Mouse (Mus musculus) G1E (cell line): ENCODE data around the gene Otop3. TPM values are rescaled to one million over a fixed set of nuclear protein-coding genes. Genes with fewer than 3 reads are reported as not detected.

Source experiments
- ATAC-seq: 2 replicates; pipeline ENCODE4 v1.8.0; 2016; ENCODE audit warnings: mild to moderate bottlenecking; ENCODE audit not compliant: insufficient number of reproducible peaks, poor library complexity, low FRiP score, severe bottlenecking; ENCODE audit errors: extremely low read depth
- DNase-seq: peaks from one replicate; pipeline ENCODE4 v3.0.0; 2012; ENCODE audit warnings: low spot score
- H3K27me3 ChIP-seq: 2 replicates; pipeline ENCODE4 v1.6.1; 2012; ENCODE audit warnings: mild to moderate bottlenecking, low read length, inconsistent platforms; ENCODE audit not compliant: insufficient read depth
- H3K36me3 ChIP-seq: replicated peaks from 2 replicates; pipeline ENCODE3; 2012; ENCODE audit warnings: mild to moderate bottlenecking, inconsistent platforms
- H3K4me1 ChIP-seq: 2 replicates; pipeline ENCODE4 v1.6.1; 2012; ENCODE audit warnings: low read depth, low read length, inconsistent platforms, mixed read lengths; ENCODE audit not compliant: insufficient read depth
- H3K4me3 ChIP-seq: 2 replicates; pipeline ENCODE4 v1.5.1; 2012; ENCODE audit warnings: low read depth, mild to moderate bottlenecking, inconsistent platforms, low read length, moderate library complexity, mixed read lengths
- H3K9me3 ChIP-seq: replicated peaks from 2 replicates; pipeline ENCODE4 v1.6.1; 2012; ENCODE audit warnings: inconsistent platforms
- CTCF ChIP-seq: IDR thresholded peaks from 2 replicates; pipeline ENCODE4 v1.5.1; 2012; ENCODE audit warnings: low read depth, low read length, inconsistent platforms, mixed read lengths
- GATA1 ChIP-seq: IDR thresholded peaks from 2 replicates; pipeline ENCODE4 v1.6.1; 2012; ENCODE audit warnings: borderline replicate concordance, low read length, inconsistent platforms, mixed read lengths
- GATA2 ChIP-seq: IDR thresholded peaks from 2 replicates; pipeline ENCODE4 v1.6.1; 2012; ENCODE audit warnings: low read depth, low read length, inconsistent platforms, borderline replicate concordance
- POLR2AphosphoS5 ChIP-seq: IDR thresholded peaks from 2 replicates; pipeline ENCODE4 v1.6.1; 2012; ENCODE audit warnings: low read depth, low read length, inconsistent platforms; ENCODE audit not compliant: insufficient replicate concordance
- TAL1 ChIP-seq: conservative IDR thresholded peaks from 2 replicates; pipeline ENCODE4 v1.6.1; 2012; ENCODE audit warnings: low read depth, low read length, inconsistent platforms, mixed read lengths
- polyA plus RNA-seq: library from polyadenylated mRNA; stranded (reverse); fragments of >175 nt; gene quantifications from 2 replicates; pipeline ENCODE4 v1.2.3, GENCODE M21; 2012
- total RNA-seq, 2 experiments: library from RNA; stranded (forward) in 1 of 2; stranded (reverse) in 1 of 2; fragments of 200-1000 nt in 1 of 2; fragments of >200 nt in 1 of 2; fragmentation: Nextera tagmentation in 1 of 2; gene quantifications; 2 replicates each; pipeline ENCODE4 v1.2.3; 2014 to 2017

Gene Otop3
- total and polyA plus RNA-seq, 3 experiments, result not detected

GRCm38 (mm10) chr11:115341246-115341645 lies 6.7 kb downstream of the Otop3 start:
- no peak for TF ChIP-seq GATA1
- no peak for TF ChIP-seq POLR2AphosphoS5
- TF ChIP-seq GATA2, result no peak
- no peak for TF ChIP-seq TAL1
- TF ChIP-seq CTCF, result no peak
- Histone ChIP-seq H3K9me3 (no peaks in the 10 kb centered on the region), H3K4me1 (peaks cover 3% of the 10 kb centered on the region; the same call in 1 of the 2 replicates), H3K36me3 (no peaks in the 10 kb centered on the region), H3K4me3 (no peak overlapping the region), H3K27me3 (peaks cover 31% of the 10 kb centered on the region)
- no peak for ATAC-seq
- DNase-seq, result no peak

DNA sequence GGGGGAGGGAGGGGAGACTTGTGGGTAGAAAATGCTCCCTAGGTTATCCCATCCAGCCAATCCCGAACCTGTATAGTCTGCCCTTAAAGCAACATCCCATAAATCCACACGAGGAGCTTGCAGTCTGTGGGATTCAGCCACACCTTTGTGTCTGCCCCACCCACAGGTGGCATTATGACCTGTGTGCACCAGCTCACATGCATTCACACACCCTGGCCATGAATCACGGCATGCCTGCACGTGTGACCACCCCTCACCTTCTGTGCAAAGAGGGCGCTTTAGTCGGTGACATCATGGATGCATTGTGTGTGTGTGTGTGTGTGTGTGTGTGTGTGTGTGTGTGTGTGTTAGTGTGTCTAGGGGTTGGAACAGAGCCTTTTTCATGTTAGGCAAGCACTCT lies 7.3 kb downstream of the Otop3 start:
- Histone ChIP-seq H3K27me3 (peaks cover 36% of the 10 kb centered on the region), H3K9me3 (no peaks in the 10 kb centered on the region), H3K36me3 (no peaks in the 10 kb centered on the region), H3K4me3 (no peak overlapping the region), H3K4me1 (peaks cover 3% of the 10 kb centered on the region; the same call in 1 of the 2 replicates)
- no peak for ATAC-seq
- no peak for DNase-seq
- no peak for TF ChIP-seq TAL1
- no peak for TF ChIP-seq POLR2AphosphoS5
- no peak for TF ChIP-seq CTCF
- no peak for TF ChIP-seq GATA2
- TF ChIP-seq GATA1, result no peak

DNA sequence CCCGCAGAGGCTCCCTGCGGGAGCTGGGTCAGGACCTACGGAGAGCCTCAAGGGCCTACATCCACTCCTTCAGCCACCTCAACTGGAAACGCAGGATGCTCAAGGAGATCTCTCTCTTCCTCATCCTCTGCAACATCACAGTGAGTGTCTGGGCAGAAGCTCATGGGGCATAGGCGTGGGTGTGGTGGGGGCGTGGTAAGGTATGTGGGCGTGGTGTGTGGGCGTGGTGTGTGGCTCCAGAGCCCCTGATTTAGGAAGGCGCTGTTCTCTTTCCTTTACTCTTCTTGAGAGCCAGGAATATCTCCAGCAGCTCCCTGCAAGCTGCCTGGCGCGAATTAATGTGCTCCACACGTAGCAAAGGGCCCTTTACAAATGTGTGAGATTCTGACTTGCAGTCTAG lies 10.4 kb downstream of the Otop3 start:
- ATAC-seq (no peak), DNase-seq (no peak)
- H3K9me3 ChIP-seq, result no peaks in the 10 kb centered on the region
- TF ChIP-seq GATA1 (no peak), GATA2 (no peak), POLR2AphosphoS5 (no peak), CTCF (no peak), TAL1 (no peak)
- peaks cover 45% of the 10 kb centered on the region for H3K27me3 ChIP-seq
- no peaks in the 10 kb centered on the region for H3K36me3 ChIP-seq
- H3K4me1 ChIP-seq, result peaks cover 9% of the 10 kb centered on the region; the same call in 1 of the 2 replicates
- no peak overlapping the region for H3K4me3 ChIP-seq

- Histone ChIP-seq H3K4me3 (no peak overlapping the region), H3K27me3 (peaks cover 51% of the 10 kb centered on the region), H3K9me3 (no peaks in the 10 kb centered on the region), H3K4me1 (peaks cover 9% of the 10 kb centered on the region; the same call in 1 of the 2 replicates), H3K36me3 (no peaks in the 10 kb centered on the region)
- ATAC-seq (no peak), DNase-seq (no peak)
- no peak for TF ChIP-seq GATA1
- TF ChIP-seq CTCF, result no peak
- no peak for TF ChIP-seq TAL1
- no peak for TF ChIP-seq POLR2AphosphoS5
- no peak for TF ChIP-seq GATA2
Observed at GRCm38 (mm10) chr11:115345515-115345914, 11.0 kb downstream of the Otop3 start.

GRCm38 (mm10) chr11:115348681-115349248 lies 14.2 kb downstream of the Otop3 start:
- no peaks in the 10 kb centered on the region for H3K9me3 ChIP-seq
- no peaks in the 10 kb centered on the region for H3K36me3 ChIP-seq
- TF ChIP-seq TAL1, result no peak
- no peak for TF ChIP-seq GATA1
- no peak for TF ChIP-seq GATA2
- TF ChIP-seq CTCF, result no peak
- TF ChIP-seq POLR2AphosphoS5, result no peak
- H3K4me3 ChIP-seq, result no peak overlapping the region
- peaks cover 76% of the 10 kb centered on the region for H3K27me3 ChIP-seq
- ATAC-seq (no peak), DNase-seq (no peak)
- peaks cover 11% of the 10 kb centered on the region; the same call in 1 of the 2 replicates for H3K4me1 ChIP-seq

GRCm38 (mm10) chr11:115349976-115350375 lies 15.4 kb downstream of the Otop3 start:
- no peaks in the 10 kb centered on the region for H3K36me3 ChIP-seq
- no peaks in the 10 kb centered on the region for H3K9me3 ChIP-seq
- ATAC-seq (no peak), DNase-seq (no peak)
- TF ChIP-seq GATA1, result no peak
- TF ChIP-seq POLR2AphosphoS5, result no peak
- TF ChIP-seq GATA2, result no peak
- no peak for TF ChIP-seq CTCF
- TF ChIP-seq TAL1, result no peak
- peaks cover 69% of the 10 kb centered on the region for H3K27me3 ChIP-seq
- peaks cover 15% of the 10 kb centered on the region for H3K4me1 ChIP-seq
- H3K4me3 ChIP-seq, result no peak overlapping the region

GRCm38 (mm10) chr11:115353375-115353774 lies 18.8 kb downstream of the Otop3 start:
- peaks cover 13% of the 10 kb centered on the region for H3K4me1 ChIP-seq
- no peak overlapping the region for H3K4me3 ChIP-seq
- no peak for TF ChIP-seq POLR2AphosphoS5
- no peak for TF ChIP-seq GATA1
- TF ChIP-seq GATA2, result no peak
- DNase-seq (no peak), ATAC-seq (no peak)
- no peaks in the 10 kb centered on the region for H3K36me3 ChIP-seq
- peaks cover 68% of the 10 kb centered on the region for H3K27me3 ChIP-seq
- no peaks in the 10 kb centered on the region for H3K9me3 ChIP-seq
